Mouse (Mus musculus) layer of hippocampus, postnatal 10 days (tissue): ENCODE data around the gene Fscn1. TPM values are rescaled to one million over a fixed set of nuclear protein-coding genes. Genes with fewer than 3 reads are reported as not detected.

ENCODE experiments used
- DNase-seq, 2 experiments: peaks; one replicate each; pipeline ENCODE4 v3.0.0; 2021; ENCODE audit warnings: low spot score in 2 of 2
- total RNA-seq, 2 experiments: library from RNA; stranded (reverse); gene quantifications; 2 replicates each; pipeline ENCODE4 v1.2.3; 2021

The Fscn1 gene
- total RNA-seq, 2 experiments from 2014 or later = 420 to 424 TPM

GRCm38 (mm10) chr5:142935642-142936335, 24.4 kb upstream of the Fscn1 start:
- peak; percentile 63 to 73 for DNase-seq

DNA sequence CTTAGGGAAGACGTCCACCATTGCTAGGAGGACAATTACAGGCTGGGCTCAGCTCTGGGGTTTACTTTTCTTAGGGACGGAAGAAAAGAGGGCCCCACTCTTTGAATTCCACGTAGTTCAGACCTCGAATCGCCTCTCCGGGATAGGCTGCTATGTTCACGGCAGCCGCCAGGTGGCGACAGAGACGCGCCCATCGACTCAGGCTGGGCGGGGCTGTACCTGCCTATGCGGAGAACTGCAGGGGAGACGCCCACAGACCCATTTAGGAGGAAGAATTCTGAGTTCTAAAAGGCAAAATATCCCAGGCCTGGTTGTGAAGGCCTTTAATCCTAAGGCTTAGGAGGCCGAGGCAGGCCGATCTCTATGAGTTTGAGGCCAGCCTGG, 23.8 kb upstream of the Fscn1 start:
- peak; percentile 87 to 89 for DNase-seq

GRCm38 (mm10) chr5:142937956-142938727, 22.0 kb upstream of the Fscn1 start:
- DNase-seq = no peak

DNA sequence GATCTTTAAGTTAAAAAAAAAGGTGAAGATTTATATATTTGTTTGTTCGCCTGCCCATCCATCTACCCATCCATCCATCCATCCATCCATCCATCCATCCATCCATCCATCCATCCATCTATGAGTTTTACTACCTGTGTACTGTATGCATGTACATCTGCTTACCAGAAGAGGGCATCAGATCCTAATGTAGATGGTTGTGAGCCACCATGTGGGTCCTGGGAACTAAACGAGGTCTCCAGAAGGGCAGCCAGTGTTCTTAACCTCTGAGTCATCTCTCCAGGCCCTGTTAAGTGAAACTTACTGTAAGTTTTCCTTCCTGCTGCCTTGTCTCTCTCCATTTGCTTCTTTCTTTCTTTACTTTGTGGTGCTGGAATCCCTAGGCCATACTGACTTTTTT, 19.8 kb upstream of the Fscn1 start:
- DNase-seq = no peak

DNA sequence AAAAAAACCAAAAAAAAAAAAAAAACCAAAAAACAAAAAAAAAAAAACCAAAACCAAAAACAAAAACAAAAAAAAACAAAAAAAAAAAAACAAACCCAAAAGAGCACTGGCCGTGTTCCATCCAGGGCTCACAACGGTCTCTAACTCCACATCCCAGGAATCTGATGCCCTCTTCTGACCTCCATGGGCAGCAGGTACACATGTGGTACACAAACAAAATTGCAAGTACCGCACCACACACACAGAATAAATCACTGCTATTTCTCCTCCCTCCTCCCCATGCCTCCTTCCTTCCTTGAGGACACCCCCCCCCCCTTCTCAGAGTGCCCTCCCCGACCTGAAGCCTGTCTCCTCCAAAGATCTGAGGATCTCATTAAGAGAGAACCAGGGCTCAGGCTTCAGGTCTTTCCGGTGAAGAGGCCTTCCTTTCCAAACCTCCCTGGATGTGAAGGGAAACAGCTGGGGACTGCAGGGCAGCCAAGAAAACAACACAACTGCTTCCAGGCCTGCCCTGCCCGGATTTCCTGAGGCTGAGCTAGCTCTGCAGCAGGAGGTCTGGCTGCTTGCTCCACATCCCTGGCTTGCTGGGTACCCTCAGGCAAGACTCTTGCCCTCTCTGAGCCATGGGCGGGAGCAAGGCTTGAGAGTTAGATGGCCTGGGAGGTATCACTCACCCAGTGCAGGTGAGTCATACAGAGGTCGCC, 15.0 kb upstream of the Fscn1 start:
- no peak for DNase-seq

DNA sequence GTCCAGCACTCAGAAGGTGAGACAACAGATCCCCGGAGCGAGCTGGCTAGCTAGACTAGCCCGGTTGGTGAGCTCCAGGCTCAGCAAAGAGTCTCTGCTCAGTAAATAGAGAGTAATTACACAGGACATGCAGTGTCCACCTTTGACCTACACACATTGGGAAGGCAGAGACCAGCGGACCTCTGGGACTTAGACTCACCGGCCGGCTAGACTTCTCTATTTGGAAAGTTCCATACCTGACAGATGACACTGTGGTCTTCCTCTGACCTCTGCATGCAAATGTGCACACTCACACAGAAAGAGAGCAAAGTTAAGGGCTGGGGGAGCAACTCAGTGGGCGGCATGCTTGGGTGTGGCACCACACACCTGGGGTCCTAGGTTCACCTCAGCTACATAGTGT, 12.7 kb upstream of the Fscn1 start:
- no peak for DNase-seq

- no peak for DNase-seq
Measured at GRCm38 (mm10) chr5:142949580-142949979, 10.6 kb upstream of the Fscn1 start.

DNA sequence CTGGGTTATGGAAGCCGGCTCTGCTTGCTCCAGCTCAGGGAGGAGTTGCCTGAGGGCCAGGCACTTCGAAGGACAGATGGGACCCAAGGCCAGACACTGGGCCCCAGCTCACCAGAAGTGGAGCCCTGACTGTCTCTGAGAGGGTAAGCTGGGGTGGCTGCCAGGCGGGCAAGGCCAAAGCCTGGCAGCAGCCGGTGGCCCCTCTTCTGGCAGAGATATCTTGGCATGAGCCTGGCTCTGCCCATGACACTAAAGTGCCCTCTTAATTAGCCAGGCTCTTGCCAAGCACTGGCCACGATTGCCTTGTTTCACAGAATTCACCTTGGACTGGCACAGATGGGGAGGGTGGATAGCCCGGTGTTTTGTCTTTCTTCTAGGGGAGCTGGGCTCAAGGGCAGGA, 9.7 kb upstream of the Fscn1 start:
- DNase-seq = no peak

DNA sequence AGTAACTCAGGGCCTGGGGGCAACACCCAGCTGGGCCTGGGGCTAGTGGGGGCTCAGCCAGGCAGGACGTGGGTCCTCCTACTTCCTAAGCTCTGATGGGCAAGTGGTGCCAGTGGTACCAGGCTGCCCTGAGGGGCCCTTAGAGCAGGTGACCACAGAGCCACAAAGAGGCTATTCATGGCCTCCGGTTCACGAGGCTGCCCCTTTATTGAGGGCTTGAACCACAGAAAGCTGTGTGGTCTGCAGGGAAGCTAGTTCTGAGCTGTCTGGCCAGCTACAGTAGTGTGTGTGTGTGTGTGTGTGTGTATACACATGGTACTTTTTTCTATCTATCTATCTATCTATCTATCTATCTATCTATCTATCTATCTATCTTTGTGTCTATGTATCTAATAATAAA, 6.5 kb upstream of the Fscn1 start:
- no peak for DNase-seq

DNA sequence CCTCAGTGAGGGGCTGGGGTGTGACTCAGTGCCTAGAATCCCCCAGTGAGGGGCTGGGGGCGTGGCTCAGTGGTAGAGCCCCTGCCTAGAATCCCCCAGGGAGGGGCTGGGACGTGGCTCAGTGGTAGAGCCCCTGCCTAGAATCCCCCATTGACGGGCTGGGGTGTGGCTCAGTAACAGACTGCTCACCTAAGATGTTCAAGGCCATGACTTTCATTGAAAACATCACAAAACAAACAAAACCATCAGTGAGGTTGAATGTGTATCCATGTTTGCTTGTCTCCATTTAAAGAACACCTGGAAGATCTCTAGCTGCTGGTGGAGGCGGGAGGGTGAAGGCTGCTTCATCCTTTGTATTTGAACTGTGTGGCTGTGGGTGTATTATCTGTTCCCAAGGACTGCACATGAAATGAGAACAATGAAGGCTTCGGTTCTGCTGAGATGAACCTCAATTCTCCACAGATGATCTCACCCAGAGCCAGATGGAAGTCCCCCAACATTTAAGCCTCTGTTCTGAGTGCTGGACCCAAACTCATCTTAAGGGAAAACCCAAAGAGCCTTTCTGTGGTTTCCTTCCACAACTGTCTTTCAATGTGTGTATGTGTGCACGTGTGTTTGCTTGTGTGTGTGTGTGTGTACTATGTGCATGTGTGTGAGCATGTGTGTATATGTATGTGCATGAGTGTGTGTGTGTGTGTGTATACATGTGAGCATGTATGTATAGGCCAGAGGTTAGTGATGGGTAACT, 3.0 kb upstream of the Fscn1 start:
- no peak for DNase-seq

- no peak for DNase-seq
Measured at GRCm38 (mm10) chr5:142958464-142958863, 1.7 kb upstream of the Fscn1 start.

GRCm38 (mm10) chr5:142959156-142959555, 987 bp upstream of the Fscn1 start:
- no peak for DNase-seq

GRCm38 (mm10) chr5:142960775-142961271, 680 bp downstream of the Fscn1 start:
- DNase-seq = peak; percentile 51 to 53

DNA sequence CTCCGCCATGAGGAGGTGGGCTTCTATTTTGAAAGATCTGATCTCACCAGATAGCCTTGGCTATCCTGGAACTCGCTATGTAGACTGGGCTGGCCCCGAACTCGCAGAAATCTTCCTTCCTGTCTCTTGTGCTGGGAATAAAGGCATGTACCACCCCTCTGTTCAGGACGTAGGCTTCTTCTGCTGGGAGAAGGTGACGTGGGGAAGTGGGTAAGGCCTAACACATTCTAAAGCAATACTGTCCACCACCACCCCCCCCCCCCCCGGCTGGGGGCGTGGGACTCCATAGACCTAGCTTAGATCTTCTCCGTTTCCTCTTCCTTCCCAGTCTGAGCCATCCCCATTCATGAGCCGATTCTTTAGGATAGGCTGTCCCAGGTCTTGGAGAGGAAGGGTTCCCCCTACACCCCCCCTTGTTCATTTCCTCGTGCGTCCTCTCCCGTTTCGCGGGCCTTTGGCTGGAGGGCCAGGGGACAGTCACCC, 1.3 kb downstream of the Fscn1 start:
- peak in 1 of 2 experiments; percentile 43 for DNase-seq

DNA sequence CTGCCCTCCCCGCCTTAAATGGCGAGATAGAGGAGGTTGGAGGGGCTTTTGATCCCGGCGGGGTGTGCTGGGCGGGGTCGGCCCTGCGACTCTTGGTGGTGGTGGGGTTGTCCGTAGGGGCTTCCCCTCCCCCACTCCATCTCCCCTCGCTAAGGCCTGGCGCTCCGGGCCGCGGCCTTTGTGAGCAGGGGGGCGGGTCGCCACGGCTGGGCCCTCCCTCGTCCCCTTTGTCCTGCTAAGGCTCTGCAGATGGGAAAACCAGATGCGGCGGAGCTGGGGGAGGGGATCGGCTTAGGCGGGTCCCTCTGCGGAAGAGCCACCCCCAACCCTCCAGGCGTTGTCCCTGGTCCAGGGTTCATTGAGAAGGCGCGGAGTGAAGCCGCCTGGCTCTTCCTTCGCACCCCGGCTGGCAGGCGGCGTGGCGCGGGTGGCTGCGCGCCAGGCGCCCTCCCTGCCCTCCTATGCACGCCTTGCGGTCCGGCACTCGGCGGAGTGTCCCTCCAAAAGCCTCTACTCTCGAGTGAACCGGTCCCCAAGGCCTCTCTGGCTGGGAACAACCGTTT, 1.8 kb downstream of the Fscn1 start:
- DNase-seq = peak; percentile 58 to 71

- no peak for DNase-seq
Measured at GRCm38 (mm10) chr5:142962444-142962961, 2.4 kb downstream of the Fscn1 start.

DNA sequence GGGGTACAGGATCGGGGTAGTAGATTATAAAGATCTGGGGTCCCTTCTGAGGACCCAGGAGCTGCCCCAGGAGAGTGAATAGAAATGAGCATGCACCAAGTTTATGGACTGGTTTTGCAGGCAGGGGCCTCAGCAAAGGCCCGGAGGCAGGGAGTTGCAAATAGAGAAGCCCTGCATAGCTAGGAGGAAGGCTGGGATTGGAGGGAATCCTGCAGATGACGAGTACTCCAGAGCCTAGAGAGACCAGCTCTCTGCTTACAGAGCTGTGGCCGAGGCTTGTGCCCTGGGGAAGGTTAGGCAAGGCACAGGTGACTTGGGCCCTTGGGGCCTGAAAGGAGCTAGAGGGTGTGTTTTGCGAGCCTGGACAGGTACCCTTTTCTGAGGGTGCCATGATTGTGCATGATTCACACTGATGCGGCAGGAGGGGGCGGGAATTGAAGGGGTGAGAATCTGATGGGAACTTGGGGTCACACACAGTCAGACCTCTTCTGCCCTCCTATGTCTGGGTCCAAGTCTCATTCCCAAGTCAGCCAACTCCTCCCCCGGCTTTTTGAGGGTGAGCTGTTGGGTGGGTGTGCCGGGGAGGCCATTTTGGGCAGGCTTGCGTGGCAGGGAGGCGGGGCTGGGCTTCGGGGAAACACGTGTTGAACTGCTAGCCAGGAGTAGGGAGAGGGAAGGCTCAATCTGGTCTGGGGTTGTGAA, 3.0 kb downstream of the Fscn1 start:
- peak; percentile 59 to 72 for DNase-seq

- peak; percentile 41 to 56 for DNase-seq
Measured at GRCm38 (mm10) chr5:142963705-142964494, 3.8 kb downstream of the Fscn1 start.

DNA sequence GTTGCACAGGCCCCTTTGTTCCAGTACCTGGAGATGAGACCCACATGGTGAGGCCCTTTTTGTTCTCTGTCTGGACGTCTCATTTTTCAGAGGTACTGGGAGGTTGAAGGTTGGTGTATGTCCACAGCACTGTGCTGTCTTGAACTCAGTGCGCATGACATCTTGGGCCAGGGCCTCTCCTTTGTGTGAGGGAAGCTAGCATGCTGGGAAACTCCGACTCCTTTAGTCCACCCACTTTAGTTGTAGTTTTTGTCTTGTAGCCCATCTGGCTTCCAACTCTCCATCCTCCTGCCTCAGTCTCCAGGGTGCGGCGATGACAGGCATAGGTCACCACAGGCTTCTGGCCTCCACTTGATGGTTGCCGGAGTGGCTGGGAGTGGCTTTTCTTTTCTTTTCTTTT, 4.5 kb downstream of the Fscn1 start:
- DNase-seq = no peak
